Mouse (Mus musculus): ENCODE measurements at regions not wholly inside any gene's neighbourhood (a gene's known extent, or its start where the extent isn't known, plus 50 kb on each side); places are given as distances from the start of the nearest gene placed in this dataset.

DNA sequence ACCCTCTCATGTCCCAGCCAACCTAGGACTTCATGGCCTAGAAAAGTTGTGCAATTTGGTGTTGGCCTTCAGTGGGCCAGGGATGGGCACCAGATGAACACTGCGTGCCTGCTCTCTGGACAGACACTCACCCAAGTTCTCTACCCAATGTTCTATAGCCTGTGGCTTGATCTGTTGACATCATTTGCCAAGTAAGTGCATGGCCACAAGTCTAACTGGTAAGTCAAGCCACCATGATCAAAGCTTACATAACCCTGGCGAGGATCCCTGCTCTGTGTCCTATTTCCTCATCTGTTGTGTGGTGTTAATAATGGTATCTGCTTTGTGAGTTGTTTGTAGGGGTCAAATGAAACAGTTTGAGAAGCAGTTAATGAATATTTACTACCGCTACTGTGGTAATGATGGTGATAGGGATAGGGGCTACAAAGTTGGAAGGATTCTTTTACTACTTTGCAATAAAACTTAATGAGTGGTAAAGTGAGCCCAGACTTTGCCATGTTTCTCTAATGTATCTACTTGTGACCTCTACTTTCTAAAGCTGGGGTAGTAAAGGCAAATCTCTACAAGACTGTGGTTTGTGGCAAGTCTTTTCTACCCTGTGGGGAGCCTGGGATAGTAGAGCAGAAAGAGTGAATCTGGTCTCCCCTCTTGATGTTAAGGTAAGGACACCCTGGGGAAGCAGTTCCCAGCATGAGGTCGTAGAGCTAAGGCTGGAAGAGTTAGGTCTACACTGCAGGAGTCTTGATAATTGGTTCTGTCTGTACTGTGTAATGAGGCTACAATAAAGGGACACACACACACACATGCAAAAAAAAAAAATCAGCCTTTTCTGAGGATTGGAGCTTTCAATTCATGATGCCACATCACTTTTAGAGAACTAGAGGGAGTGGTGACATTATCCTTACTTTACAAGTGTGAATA, 183.3 kb upstream of the Cpeb2 start:
- TF ChIP-seq MAX (IDR thresholded peaks at IDR 0.05; ENCODE audit: low read depth) (no peak), POLR2AphosphoS2 (IDR thresholded peaks at IDR 0.05; ENCODE audit: insufficient read length, low read depth) (no peak), POLR2A (IDR thresholded peaks at IDR 0.05; ENCODE audit: insufficient read length, low read depth) (no peak), TCF3 (IDR thresholded peaks at IDR 0.05; ENCODE audit: insufficient read length, low read depth) (no peak), E2F4 (IDR thresholded peaks at IDR 0.05; ENCODE audit: insufficient read depth) (no peak), USF1 (IDR thresholded peaks at IDR 0.05; ENCODE audit: low read depth) (no peak), MYOD1 (IDR thresholded peaks at IDR 0.05; ENCODE audit: control insufficient read depth in 1 of 3, insufficient read length in 2 of 3, low read depth in 2 of 3) (no peak), SRF (IDR thresholded peaks at IDR 0.05; ENCODE audit: control insufficient read depth, insufficient read length, low read depth) (no peak), TCF12 (IDR thresholded peaks at IDR 0.05; ENCODE audit: insufficient read depth, poor library complexity, severe bottlenecking) (no peak), MYOG (IDR thresholded peaks at IDR 0.05; ENCODE audit: control insufficient read depth in 1 of 3, insufficient read depth in 1 of 3, insufficient read length in 2 of 3, low read depth in 2 of 3) (no peak), REST (IDR thresholded peaks at IDR 0.05; ENCODE audit: insufficient read depth, insufficient read length) (no peak)
